Mouse (Mus musculus) heart, postnatal 0 days (tissue): ENCODE results near the gene Otud7b.

Source experiments
- CTCF ChIP-seq: IDR thresholded peaks from 2 replicates; pipeline ENCODE4 v1.5.1; 2016; ENCODE audit warnings: antibody characterized with exemption, control low read depth, low read depth
- EP300 ChIP-seq: IDR thresholded peaks from 2 replicates; pipeline ENCODE4 v1.6.1; 2016; ENCODE audit warnings: antibody characterized with exemption, low read depth

- TF ChIP-seq CTCF: no peak
- no peak for TF ChIP-seq EP300
Measured at GRCm38 (mm10) chr3:96055294-96055693, 49.0 kb upstream of the Otud7b start.
